Mouse (Mus musculus) cerebellum, postnatal 10 days (tissue): Measurements from ENCODE around the gene Dnmt1.

Experiments
- DNase-seq, 2 experiments: peaks; one replicate each; pipeline ENCODE4 v3.0.0; 2021; ENCODE audit warnings: mixed read lengths in 2 of 2

Dnmt1 gene

DNA sequence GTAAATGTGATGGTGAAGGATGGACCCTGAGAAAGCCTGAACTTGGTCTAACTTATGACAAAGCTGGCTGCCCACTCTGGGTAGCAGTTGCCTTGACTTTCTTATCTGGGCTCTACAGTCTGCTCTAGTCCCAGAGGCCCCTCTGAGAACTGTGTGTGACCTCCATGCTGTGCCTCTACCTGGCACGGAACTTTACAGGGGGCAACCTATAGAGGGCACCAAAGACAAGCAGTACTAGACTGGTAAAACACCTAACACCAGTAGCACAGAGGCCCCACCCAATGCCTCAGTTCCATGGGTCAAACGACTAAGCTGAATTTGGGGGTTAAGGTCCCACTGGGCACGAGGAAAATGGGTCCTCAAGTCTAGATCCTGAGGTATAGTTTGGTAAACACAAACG is 43.5 kb downstream of the Dnmt1 start:
- DNase-seq: no peak

- DNase-seq: no peak
Observed at GRCm38 (mm10) chr9:20909948-20910347, 49.7 kb downstream of the Dnmt1 start.

DNA sequence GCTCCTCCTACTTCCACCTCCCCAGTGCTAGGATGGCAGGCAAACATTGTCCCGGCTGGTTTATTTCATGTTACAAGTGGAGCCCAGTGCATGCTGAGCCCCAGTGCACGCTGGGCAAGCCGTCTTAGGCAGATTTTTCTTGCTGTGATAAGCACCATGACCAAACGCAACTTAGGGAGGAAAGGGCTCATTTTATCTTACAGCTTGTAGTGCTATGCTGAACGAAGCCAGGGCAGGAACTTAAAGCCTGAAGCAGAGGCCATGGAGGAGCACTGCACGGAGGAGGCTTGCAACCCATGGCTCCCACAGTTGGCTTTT is 57.6 kb downstream of the Dnmt1 start:
- DNase-seq: no peak

DNA sequence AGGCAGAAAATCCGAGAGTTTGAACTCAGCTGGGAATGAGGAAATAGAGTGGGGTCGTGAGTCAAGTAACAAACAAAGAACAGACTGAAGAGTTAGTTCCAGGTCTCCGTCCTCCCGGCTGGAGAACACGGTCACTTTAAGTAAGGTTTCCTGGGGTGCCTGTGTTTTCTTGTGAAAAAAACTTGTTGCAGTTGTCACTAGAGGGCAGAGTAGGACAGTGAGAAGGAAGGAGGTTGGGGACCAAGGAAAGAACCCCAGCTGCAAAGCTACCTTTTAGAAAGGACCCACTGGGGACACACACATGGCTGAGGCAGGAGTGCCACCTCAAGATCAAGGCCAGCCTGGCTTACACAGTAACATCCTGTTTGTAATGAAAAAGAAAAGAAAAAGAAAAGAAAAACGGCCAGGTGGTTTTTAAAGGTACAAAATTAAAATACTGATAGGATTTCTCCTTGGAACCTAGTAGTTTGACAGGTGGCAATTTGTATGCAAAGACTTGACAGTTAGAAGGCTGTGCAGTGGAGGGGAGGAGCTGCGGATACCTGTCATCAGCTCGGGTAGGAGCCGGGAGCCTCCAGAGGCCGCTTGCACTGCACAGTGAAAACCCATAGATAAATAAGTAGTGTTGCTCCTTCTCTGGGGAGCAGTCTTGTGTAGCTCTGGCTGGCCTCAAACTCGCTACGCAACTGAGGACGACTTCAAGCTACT is 58.1 kb downstream of the Dnmt1 start:
- peak in 1 of 2 experiments; percentile 44 for DNase-seq

DNA sequence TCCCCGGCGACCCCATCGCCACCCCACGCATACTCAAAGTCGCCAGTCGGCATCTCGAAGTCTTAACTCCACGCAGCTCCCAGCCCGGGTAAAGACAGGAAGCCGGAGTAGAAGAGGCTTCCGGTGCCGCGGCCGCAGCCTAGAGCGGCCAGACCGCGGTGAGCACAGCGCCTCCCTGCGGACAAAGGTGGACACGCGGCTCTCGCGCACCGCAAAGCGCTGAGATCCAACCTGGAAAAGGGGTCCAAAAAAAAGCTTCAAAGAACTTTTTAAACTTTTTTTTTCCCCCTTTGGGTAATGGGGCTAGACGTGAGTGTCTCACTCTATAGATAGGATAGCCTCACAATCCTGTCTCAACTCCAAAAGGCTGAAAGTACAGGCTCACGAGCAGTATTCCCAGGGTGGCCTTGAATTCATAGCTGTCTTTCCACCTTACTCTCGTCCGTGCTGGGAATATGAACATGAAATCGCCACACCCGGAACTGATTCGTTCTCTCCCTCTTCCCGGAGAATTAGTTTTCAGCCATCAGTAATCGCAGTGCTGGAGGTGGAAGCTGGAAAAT is 61.1 kb downstream of the Dnmt1 start, which contains the start of gene Eif3g:
Gene Eif3g, minus strand, starts transcription at position 113 of the 563 bp plus-strand sequence.
- DNase-seq: peak; percentile 92 to 95

DNA sequence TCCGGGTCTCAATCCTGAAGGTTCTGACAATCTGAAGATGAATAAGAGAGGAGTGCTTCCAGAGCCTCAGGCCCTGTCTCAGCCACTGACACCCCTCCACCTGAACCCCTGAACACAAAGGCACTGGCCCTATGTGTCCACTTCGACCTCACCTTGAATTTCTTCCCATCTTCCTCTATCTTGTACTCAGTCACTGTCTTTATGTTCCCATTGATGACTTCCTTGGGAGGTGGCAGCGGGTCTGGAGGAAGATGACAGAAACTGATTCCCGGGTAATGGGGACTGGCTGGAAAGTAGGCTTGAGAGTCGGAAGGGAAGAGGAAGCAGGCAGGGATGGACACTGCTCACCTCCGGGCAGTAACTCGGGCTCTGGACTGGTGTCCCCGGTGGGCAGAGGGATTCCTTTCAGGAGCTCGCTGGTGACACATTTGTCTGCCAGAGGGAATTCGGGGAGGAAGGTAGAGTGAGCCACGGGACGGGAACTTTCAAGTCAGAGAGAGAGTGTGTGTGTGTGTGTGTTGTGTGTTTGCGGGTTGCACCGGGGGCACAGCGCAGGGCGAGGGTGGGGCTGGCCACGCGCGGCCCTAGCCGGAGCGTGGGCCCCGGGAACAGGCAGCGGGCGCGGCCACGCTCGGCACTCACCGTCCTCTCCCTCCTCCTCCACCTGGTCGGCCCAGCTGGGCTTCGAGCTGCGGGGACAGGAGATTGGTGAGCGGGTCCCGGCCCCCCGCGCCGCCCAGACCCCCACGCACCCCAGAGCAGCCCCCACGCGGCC is 61.8 kb downstream of the Dnmt1 start:
- no peak for DNase-seq

DNA sequence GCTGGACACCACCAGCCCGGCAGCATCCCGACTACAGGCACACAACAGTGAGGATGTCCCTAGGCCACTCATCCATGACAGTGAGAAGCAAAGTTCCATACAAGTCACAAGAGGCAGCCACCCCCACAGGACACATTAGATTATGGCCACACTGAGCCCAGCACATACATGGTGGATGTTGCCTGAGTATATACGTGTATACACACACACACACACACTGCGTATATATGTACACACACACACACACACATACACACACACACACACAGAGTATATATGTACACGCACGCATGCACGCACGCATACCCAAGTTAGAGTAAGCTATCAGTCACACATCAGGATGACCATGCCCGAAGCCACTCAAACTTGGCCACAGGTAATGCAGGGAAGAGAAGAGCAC is 64.3 kb downstream of the Dnmt1 start:
- no peak for DNase-seq

DNA sequence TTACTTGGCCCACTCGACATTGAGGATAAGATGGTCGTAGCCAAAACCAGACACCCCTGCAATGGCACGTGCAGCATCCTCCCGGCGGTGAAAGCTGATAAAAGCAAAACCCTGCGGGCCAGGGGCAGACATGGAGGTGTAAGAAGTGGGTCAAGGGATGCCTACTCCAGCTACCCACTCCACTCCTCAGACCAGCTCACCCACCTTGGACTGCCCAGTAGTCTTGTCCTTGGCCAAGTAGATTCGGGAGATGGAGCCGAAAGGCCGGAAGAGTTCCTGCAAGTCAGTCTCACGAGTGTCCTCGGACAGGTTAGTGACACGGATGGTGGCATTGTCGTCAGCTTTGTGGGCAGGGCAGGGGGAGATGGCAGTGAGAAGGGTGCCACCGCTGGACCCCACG is 65.1 kb downstream of the Dnmt1 start:
- DNase-seq: no peak

DNA sequence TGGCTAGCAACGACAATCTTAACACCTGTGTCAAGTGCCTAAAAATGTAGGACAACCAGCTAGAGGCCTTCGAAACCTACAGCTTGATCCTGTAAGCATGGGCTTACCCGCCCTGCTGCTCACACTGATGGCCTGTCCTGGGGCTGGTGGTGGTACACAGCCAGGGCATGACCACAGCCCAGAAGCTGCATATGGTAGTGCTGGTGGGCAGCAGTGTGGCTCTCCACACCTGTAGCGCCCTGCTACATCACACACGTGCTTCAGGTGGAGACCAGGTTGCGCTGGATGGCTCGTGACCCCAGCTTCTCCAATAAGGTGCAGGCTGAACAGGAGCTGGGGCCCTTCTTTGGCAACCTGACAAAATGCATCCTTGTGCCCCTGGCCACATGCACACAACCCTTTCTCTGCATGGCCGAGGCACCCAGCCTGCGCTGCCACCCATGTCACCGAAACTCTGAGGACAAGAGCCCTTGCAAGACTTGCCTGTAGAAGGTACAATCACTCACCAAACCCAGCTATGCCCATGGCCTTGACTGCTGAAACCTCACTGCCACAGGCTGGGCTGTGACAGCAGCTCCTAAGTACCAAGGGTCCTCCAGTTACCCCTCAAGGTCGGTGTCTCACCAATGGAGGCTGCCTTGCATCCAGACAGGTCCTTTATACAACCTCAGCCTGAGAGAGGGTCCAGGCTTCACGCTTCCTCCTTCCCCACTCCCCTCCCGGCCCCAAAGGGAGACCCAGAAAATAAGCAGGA is 65.9 kb downstream of the Dnmt1 start:
- no peak for DNase-seq

DNA sequence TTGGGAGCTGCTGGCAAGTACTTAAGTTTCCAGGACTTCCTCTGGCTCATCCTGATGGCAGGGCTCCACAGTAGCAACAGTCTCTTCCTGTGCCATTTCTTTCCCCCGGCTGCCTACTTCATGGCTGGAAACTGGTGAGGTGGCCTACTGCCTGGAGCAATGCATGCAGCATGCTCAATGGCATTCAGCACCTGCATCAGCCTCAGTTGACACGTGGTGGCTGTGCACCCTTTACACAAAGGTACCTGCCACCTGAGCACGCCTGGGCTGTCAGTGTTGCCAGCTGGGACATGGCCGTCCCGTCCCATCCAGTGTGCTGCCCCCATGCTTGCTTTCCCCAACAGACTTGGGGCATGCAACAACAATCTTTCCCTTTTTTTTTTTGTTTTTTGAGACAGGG is 66.6 kb downstream of the Dnmt1 start:
- no peak for DNase-seq

DNA sequence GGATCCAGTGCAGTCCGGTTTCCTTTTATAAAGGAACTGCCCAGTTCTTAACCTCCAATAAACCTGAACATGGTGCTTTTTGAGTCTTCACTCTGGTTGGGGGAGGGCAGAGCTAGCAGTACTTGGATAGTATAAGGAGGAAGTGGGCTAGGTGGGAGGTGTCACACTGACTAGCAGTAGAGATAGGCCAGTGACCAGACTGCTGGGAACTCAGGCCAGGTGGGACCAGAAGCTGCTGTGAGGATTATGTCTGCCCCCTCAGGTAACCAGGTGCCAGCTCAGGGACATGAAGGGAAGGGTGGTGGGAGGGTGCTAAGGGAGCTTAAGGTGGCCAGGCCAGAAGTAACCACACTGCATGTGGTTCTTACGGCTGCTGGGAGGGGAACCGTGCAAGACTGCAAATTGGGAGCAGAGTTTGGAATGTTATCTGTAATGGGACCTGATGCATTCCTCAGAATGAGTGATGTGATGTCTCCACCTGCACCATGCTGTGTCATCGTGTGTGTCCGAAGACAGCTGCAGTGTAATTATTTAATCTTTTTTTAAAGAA is 67.5 kb downstream of the Dnmt1 start:
- no peak for DNase-seq

DNA sequence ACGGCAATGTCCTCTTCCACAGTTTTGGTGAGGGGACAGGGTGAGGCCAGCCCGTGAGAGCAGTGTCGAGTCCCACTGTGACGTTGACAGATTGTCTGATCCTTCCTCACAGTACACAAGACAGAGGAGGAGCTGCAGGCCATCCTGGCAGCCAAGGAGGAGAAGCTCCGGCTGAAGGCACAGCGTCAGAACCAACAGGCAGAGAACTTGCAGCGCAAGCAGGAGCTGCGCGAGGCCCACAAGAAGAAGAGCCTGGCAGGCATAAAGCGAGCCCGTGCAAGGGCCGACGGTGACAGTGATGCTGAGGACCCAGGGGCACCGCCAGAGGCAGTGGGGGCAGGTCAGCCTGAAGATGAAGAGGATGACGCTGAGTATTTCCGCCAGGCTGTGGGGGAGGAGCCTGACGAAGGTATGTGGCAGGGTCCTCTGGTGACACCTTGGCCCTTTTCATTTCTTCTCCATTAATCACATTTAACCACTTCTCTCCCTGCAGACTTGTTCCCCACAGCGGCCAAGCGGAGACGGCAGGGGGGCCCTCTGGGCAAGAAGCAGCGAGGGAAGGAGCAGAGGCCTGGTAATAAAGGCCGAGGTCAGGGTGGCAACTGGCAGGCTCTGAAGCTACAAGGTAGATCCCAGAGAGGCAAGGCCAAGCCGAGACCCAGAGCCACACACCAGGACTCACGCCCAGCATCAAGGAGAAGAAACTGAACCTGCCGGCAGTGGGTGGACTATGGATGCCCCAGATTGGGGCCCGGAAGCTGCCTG is 68.2 kb downstream of the Dnmt1 start:
- DNase-seq: no peak

DNA sequence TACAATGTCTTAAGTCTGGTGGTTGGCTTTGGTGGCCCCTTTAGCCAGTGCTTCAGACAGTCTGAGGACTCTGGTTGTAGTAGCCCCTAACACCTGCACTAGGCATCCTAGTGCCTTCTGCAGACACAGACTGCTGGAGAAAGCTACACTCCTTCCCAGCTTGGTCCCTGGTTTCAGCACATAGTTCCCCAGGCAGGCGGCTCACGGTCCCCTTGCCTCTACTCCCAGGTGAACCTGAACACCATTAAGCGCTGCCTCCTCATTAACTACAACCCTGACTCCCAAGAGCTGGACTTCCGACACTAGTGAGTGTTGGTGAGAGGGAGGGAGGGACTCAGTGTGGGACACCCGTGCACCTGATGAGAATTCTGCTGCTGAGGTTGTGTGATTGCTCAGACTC is 69.3 kb downstream of the Dnmt1 start:
- no peak for DNase-seq

- DNase-seq: no peak
Observed at GRCm38 (mm10) chr9:20889185-20890141, 70.2 kb downstream of the Dnmt1 start.

GRCm38 (mm10) chr9:20888386-20888765 is 71.3 kb downstream of the Dnmt1 start:
- DNase-seq: peak in 1 of 2 experiments; percentile 64

- DNase-seq: peak; percentile 97 to 98
Observed at GRCm38 (mm10) chr9:20887704-20888385, 71.8 kb downstream of the Dnmt1 start, which contains the start of gene Ppan. Gene Ppan, plus strand, starts transcription at chr9:20888175.

- peak in 1 of 2 experiments; percentile 3 for DNase-seq
Observed at GRCm38 (mm10) chr9:20887191-20887590, 72.5 kb downstream of the Dnmt1 start.

DNA sequence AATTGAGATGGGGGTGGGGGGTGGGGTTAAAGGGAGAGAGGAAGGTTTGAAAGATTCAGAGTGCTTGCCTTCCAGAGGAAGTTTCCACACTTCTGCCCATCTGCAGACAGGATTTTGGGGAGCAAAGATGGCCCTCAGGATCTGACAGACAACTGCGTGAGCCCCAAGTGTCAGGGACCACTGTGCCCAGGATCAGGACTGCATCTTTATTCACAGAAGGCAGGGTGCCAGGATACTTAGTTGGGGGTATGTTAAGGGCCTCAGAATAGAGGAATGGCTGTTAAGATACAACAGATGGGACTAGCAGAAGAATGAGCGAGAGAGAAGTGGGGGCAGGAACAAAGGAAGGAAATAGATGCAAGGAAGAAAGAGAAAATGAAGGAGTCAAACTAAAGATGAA is 73.1 kb downstream of the Dnmt1 start:
- DNase-seq: peak in 1 of 2 experiments; percentile 10

DNA sequence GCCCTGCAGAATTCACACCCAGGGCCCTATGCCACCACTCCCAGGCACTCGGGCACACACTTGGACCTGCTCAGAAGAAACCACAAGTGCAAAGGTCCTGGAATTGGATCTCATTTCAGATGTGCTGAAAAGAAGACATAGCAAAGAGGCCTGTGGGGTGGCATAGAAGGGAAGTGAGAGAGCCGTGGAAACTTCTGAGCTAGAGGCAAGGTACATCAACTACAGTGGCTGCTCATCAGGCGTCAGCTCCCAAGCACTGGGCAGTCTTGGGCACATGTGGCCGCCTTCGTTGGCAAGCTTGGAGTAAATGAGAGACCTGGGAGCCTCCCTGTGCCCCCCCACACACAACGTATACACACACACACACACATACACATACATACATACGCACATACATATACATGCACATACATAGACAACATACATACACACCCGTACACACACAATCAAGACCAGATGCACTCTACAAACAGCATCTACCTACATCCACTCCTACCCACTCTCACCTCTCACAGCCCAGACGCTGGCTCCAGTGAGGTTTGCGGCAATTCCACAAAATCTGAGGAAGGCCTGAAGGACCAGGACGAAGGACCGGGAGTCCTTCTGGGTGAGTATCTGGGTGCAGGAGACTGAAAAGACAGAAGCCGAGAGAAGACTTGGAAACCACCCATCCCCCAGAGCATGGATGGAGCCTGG is 80.4 kb downstream of the Dnmt1 start, which contains the start of gene Angptl6:
Gene Angptl6, minus strand, starts transcription at position 631 of the 696 bp plus-strand sequence.
- no peak for DNase-seq

- peak; percentile 68 to 75 for DNase-seq
Observed at GRCm38 (mm10) chr9:20878710-20879065, 81.0 kb downstream of the Dnmt1 start.
